Mouse (Mus musculus) neural tube, embryonic 14.5 days (tissue): ENCODE results near the gene Psmb3. TPM values are rescaled to one million over a fixed set of nuclear protein-coding genes. Genes with fewer than 3 reads are reported as not detected.

ENCODE experiments used
- ATAC-seq: fragments of 200-750 bp; cut with Nextera tagmentation; 2 replicates; pipeline ENCODE4 v1.8.0; 2017; ENCODE audit warnings: low read depth, mild to moderate bottlenecking, moderate TSS enrichment, moderate library complexity
- H3K27ac ChIP-seq: fragments of 300-500 bp; sonication (generic); 2 replicates; pipeline ENCODE4 v1.5.1; 2014; ENCODE audit warnings: low read depth, mild to moderate bottlenecking, control low read depth, low read length, moderate library complexity, mixed read lengths
- H3K27me3 ChIP-seq: fragments of 300-500 bp; sonication (generic); 2 replicates; pipeline ENCODE4 v1.6.1; 2014; ENCODE audit warnings: low read length; ENCODE audit not compliant: control insufficient read depth, insufficient read depth
- H3K36me3 ChIP-seq: fragments of 300-500 bp; sonication (generic); 2 replicates; pipeline ENCODE4 v1.6.1; 2014; ENCODE audit warnings: low read length, mixed read lengths; ENCODE audit not compliant: control insufficient read depth, insufficient read depth
- H3K4me1 ChIP-seq: fragments of 300-500 bp; sonication (generic); 2 replicates; pipeline ENCODE4 v1.6.1; 2014; ENCODE audit warnings: low read length; ENCODE audit not compliant: control insufficient read depth, insufficient read depth
- H3K4me2 ChIP-seq: fragments of 300-500 bp; sonication (generic); 2 replicates; pipeline ENCODE4 v1.6.1; 2014; ENCODE audit warnings: mild to moderate bottlenecking, low read depth, low read length, control low read depth
- H3K4me3 ChIP-seq: fragments of 300-500 bp; sonication (generic); 2 replicates; pipeline ENCODE4 v1.5.1; 2014; ENCODE audit warnings: low read depth, low read length, control low read depth, mixed read lengths
- H3K9ac ChIP-seq: fragments of 300-500 bp; sonication (generic); replicated peaks from 2 replicates; pipeline ENCODE4 v1.6.1; 2014; ENCODE audit warnings: low read depth, mild to moderate bottlenecking, control low read depth, low read length, mixed read lengths
- H3K9me3 ChIP-seq: fragments of 300-500 bp; sonication (generic); 2 replicates; pipeline ENCODE4 v1.6.1; 2016; ENCODE audit warnings: low read length; ENCODE audit not compliant: control insufficient read depth
- WGBS: fragments of 180-500 bp; shearing (Covaris S2); extraction: QIAGEN DNeasy Blood & Tissue Kit; methylation state at CpG from one replicate; pipeline ENCODE4 v1.1.7; 2014; 5-methylcytosine and 5-hydroxymethylcytosine counted together
- polyA plus RNA-seq: library from polyadenylated mRNA; unstranded; fragments of >200 nt; fragmentation: Nextera tagmentation; extraction: Ambion mirVana; gene quantifications from 2 replicates; pipeline ENCODE4 v1.2.1, GENCODE M21; 2014

Gene Psmb3
- polyA plus RNA-seq, 1 experiment from 2014 or later, result 465 TPM

DNA sequence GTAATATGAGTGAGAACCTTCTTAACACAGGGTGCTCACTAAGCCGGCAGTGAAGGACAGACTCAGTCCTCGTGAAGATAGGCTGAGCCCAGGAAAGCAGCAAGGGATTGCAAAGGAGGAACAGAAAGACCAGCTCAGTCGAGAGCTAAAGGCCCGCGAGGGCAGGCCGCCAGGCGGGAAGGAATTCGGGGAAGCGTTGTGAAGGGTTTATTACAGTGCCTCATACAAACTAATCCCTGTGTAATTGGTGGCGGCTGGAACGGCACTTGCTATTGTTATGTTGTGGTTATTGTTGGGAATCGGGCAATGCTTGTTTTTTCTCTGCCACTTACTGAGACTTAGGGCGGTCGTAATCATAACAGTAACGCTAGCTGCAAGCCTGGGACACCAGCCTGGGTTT, 25.8 kb upstream of the Psmb3 start:
- H3K4me2 ChIP-seq, result no peak overlapping the region
- 27% methylated on average over 15 of the region's 15 CpGs for WGBS
- peaks cover 77% of the 10 kb centered on the region for H3K36me3 ChIP-seq
- no peak overlapping the region for H3K4me3 ChIP-seq
- H3K9ac ChIP-seq, result no peak overlapping the region
- no peaks in the 10 kb centered on the region for H3K27me3 ChIP-seq
- H3K4me1 ChIP-seq, result 0 out of 2 replicates have a peak, but pooled peaks cover 2% of the 10 kb centered on the region
- no peaks in the 10 kb centered on the region for H3K9me3 ChIP-seq
- no peak for ATAC-seq
- H3K27ac ChIP-seq, result no peak overlapping the region

GRCm38 (mm10) chr11:97677842-97678241, 25.4 kb upstream of the Psmb3 start:
- Histone ChIP-seq H3K36me3 (peaks cover 72% of the 10 kb centered on the region), H3K9me3 (no peaks in the 10 kb centered on the region), H3K27ac (no peak overlapping the region), H3K4me3 (no peak overlapping the region), H3K4me1 (0 out of 2 replicates have a peak, but pooled peaks cover 2% of the 10 kb centered on the region), H3K4me2 (no peak overlapping the region), H3K27me3 (no peaks in the 10 kb centered on the region), H3K9ac (no peak overlapping the region)
- WGBS, result 56% methylated on average over 8 of the region's 8 CpGs
- no peak for ATAC-seq

- Histone ChIP-seq H3K4me3 (no peak overlapping the region), H3K27me3 (no peaks in the 10 kb centered on the region), H3K9ac (no peak overlapping the region), H3K4me2 (no peak overlapping the region), H3K36me3 (peaks cover 68% of the 10 kb centered on the region), H3K9me3 (no peaks in the 10 kb centered on the region), H3K27ac (no peak overlapping the region; the same call in 1 of the 2 replicates), H3K4me1 (0 out of 2 replicates have a peak, but pooled peaks cover 2% of the 10 kb centered on the region)
- ATAC-seq, result no peak
- WGBS, result 80% methylated on average over 15 of the region's 15 CpGs
These were observed 24.9 kb upstream of the Psmb3 start for GRCm38 (mm10) chr11:97678301-97678700.

GRCm38 (mm10) chr11:97680430-97680829, 22.8 kb upstream of the Psmb3 start:
- 65% methylated on average over 12 of the region's 12 CpGs for WGBS
- H3K4me2 ChIP-seq, result no peak overlapping the region
- peaks cover 48% of the 10 kb centered on the region for H3K36me3 ChIP-seq
- H3K27me3 ChIP-seq, result no peaks in the 10 kb centered on the region
- no peak overlapping the region for H3K27ac ChIP-seq
- H3K9me3 ChIP-seq, result no peaks in the 10 kb centered on the region
- H3K9ac ChIP-seq, result no peak overlapping the region
- 0 out of 2 replicates have a peak, but pooled peaks cover 2% of the 10 kb centered on the region for H3K4me1 ChIP-seq
- no peak overlapping the region for H3K4me3 ChIP-seq
- peak; percentile 61; the same call in 1 of the 2 replicates for ATAC-seq

DNA sequence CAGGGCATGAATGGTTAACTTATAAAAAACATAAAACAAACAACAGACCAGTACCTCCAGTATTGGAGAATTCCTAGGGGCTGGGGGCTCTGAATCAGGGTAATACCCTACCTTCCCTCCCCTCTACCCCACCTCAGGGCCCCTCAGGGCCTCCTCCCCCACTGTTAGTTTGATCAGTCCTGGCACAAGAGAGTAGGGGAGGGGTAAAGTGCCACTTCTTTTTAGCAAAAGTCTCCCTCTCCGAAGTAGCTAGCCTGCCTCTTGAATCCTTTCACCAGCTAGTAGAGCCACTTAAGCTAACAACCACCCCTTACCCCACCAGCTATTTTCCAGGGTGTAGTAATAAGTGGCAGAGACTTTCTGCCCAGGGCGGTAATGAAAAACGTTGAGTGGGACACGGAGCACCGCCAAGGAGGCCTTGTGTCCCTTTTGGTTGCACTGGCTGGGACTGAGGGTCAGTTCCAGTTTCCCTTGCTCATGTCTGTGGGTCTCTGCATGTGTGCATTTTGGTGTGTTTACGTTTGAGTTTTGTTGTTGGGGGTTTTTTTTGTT, 20.6 kb upstream of the Psmb3 start:
- Histone ChIP-seq H3K36me3 (peaks cover 40% of the 10 kb centered on the region), H3K4me3 (no peak overlapping the region), H3K4me2 (no peak overlapping the region), H3K9me3 (no peaks in the 10 kb centered on the region), H3K9ac (no peak overlapping the region), H3K27ac (no peak overlapping the region), H3K4me1 (peaks cover 10% of the 10 kb centered on the region; the same call in 1 of the 2 replicates), H3K27me3 (no peaks in the 10 kb centered on the region)
- WGBS, result 85% methylated on average over 6 of the region's 6 CpGs
- no peak for ATAC-seq

- no peak overlapping the region for H3K4me3 ChIP-seq
- ATAC-seq, result no peak
- H3K4me1 ChIP-seq, result peaks cover 10% of the 10 kb centered on the region; the same call in 1 of the 2 replicates
- peaks cover 34% of the 10 kb centered on the region for H3K36me3 ChIP-seq
- 75% methylated on average over 6 of the region's 6 CpGs for WGBS
- H3K4me2 ChIP-seq, result no peak overlapping the region
- H3K9me3 ChIP-seq, result no peaks in the 10 kb centered on the region
- H3K9ac ChIP-seq, result no peak overlapping the region
- no peak overlapping the region for H3K27ac ChIP-seq
- no peaks in the 10 kb centered on the region for H3K27me3 ChIP-seq
These were observed 19.0 kb upstream of the Psmb3 start for GRCm38 (mm10) chr11:97684063-97684680.

- Histone ChIP-seq H3K36me3 (peaks cover 34% of the 10 kb centered on the region), H3K4me1 (peaks cover 10% of the 10 kb centered on the region; the same call in 1 of the 2 replicates), H3K9me3 (no peaks in the 10 kb centered on the region), H3K4me2 (peak overlapping the region; percentile 85; the same call in 1 of the 2 replicates), H3K27me3 (no peaks in the 10 kb centered on the region), H3K27ac (0 out of 2 replicates have a peak overlapping the region, but pooled peaks have one; percentile 34), H3K4me3 (no peak overlapping the region), H3K9ac (0 out of 2 replicates have a peak overlapping the region, but pooled peaks have one; percentile 8)
- no peak for ATAC-seq
- 48% methylated on average over 7 of the region's 7 CpGs for WGBS
These were observed 18.4 kb upstream of the Psmb3 start for GRCm38 (mm10) chr11:97684766-97685165.

DNA sequence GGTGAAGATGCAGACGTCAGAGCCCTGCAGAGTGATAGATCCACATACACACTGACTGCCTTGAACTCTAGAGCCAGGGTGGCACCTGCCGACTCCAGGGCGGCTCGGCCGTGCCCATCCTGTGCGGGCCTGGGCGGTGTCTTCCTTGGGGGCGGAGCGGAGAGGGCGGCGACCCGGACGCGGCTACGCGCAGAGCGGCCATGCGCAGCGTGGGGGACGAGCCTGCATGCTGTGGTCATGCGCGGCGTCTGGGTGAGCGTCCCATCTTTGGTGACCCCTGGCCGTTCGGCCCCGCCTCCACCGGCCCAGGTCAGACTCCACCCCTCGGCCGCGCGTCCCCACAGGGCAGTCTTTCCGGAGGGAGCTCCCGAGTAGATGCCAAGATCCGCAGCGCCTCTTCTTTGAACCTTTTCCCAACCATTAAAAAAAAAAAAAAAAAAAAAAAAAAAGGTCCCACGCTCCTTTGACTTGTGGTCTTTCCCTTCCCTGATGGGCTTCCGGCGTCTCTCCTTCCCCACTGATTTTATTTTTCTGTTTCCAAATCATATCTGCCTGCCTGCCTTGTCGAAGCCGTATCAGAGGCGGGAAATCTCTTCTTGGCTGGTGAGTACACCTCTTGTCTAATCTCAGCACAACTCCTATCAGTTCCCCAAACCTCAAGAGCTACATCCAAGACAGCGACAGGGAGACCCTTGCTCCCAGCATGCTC, 17.4 kb upstream of the Psmb3 start, which contains the start of gene Cisd3:
Gene Cisd3, plus strand, starts transcription at position 214 of the 709 bp plus-strand sequence.
- Histone ChIP-seq H3K27me3 (no peaks in the 10 kb centered on the region), H3K4me2 (peak within 1 kb of the TSS; percentile 85), H3K9ac (peak within 1 kb of the TSS; percentile 60), H3K36me3 (peaks cover 33% of the 10 kb centered on the region; the same call in 1 of the 2 replicates), H3K27ac (0 out of 2 replicates have a peak within 1 kb of the TSS, but pooled peaks have one; percentile 34), H3K4me1 (peaks cover 10% of the 10 kb centered on the region; the same call in 1 of the 2 replicates), H3K9me3 (no peaks in the 10 kb centered on the region), H3K4me3 (peak within 1 kb of the TSS; percentile 33)
- 1% methylated on average over 42 of the region's 43 CpGs for WGBS
- peak; percentile 69 for ATAC-seq
